Mouse (Mus musculus): Measurements from ENCODE around the gene Zfp414. TPM values are rescaled to one million over a fixed set of nuclear protein-coding genes. Genes with fewer than 3 reads are reported as not detected.
"Not testable (repeated sequence)": the region's sequence is repeated elsewhere in the genome, so short reads cannot be mapped to it uniquely, and the experiment has no call there.

Gene Zfp414
- polyA plus RNA-seq, 1 experiment from 2014 or later, result 67.1 TPM

DNA sequence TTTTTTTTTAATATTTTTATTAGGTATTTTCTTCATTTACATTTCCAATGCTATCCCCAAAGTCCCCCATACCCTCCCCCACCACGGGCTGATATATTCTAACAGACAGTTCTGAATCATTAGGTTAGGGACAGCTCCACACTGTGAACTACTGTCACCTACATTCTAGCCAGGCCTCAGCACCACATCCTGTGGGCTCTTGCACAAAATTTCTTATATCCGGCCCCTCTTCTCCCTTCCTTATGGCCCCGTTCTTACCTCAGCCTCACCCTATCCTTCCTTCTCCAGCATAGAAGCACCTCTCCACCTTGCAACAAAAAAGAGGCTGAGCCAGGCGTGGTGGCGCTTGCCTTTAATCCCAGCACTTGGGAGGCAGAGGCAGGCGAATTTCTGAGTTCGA is 18.3 kb upstream of the Zfp414 start:
- Histone ChIP-seq H3K36me3 (ENCODE audit: control insufficient read depth, insufficient read depth, low read length) (no peaks in the 10 kb centered on the region), H3K4me1 (replicated peaks; ENCODE audit: control insufficient read depth, insufficient read depth, low read length) (no peaks in the 10 kb centered on the region), H3K4me2 (replicated peaks; ENCODE audit: low read depth, low read length) (no peak overlapping the region), H3K9ac (ENCODE audit: low read depth, low read length) (no peak overlapping the region), H3K27me3 (ENCODE audit: control insufficient read depth, insufficient read depth, low read length) (no peaks in the 10 kb centered on the region), H3K4me3 (ENCODE audit: low read depth, low read length) (no peak overlapping the region), H3K9me3 (ENCODE audit: control insufficient read depth, low read length) (no peaks in the 10 kb centered on the region), H3K27ac (ENCODE audit: low read depth, low read length) (no peak overlapping the region)
- ATAC-seq (ENCODE audit: low FRiP score) (no peak), DNase-seq (ENCODE audit: low spot score) (no peak)
- 92% methylated on average over 7 of the region's 7 CpGs for WGBS

DNA sequence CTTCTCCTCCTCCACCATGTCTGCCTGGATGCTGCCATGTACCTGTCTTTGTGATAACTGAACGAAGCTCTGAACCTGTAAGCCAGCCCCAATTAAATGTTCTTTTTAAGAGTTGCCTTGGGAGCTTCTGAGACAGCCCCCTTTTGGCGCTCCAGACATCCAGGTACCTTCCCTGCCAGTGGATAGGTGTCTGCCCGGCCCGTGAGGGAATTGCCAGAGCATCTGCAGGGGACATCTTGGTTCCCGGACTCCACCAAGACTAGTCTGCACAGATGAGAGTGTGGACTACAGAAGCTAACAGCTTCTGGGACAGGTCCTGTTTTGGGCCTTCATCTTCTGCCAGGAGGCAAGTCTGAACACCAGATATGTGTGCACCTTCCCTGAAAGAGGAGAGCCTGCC is 15.2 kb upstream of the Zfp414 start:
- 85% methylated on average over 5 of the region's 5 CpGs for WGBS
- not testable (repeated sequence) for DNase-seq (ENCODE audit: low spot score); H3K36me3 ChIP-seq (ENCODE audit: control insufficient read depth, insufficient read depth, low read length); H3K9me3 ChIP-seq (ENCODE audit: control insufficient read depth, low read length); H3K4me3 ChIP-seq (ENCODE audit: low read depth, low read length); ATAC-seq (ENCODE audit: low FRiP score); H3K27me3 ChIP-seq (ENCODE audit: control insufficient read depth, insufficient read depth, low read length); H3K27ac ChIP-seq (ENCODE audit: low read depth, low read length); H3K4me1 ChIP-seq (replicated peaks; ENCODE audit: control insufficient read depth, insufficient read depth, low read length); H3K9ac ChIP-seq (ENCODE audit: low read depth, low read length); H3K4me2 ChIP-seq (replicated peaks; ENCODE audit: low read depth, low read length)

DNA sequence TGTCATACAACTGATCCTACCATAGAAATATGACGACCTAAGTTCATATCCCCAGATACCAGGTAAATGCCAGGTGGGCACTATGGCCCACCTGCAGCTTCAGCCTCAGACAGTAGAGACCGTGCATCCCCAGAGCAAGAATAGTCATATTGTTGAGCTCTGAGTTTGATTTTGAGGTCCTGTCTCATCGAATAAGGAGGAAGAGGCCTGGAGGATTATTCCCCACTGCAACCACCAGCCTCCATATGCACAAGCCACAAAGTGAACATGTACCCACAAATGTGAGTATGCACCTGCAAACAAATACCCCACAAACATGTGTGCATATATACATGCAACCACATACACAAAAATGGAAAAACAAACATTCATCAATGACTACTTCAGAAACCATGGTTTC is 1.6 kb upstream of the Zfp414 start:
- DNase-seq (ENCODE audit: low spot score), result no peak
- ATAC-seq (ENCODE audit: low FRiP score), result no peak
- 91% methylated on average over 3 of the region's 3 CpGs for WGBS

DNA sequence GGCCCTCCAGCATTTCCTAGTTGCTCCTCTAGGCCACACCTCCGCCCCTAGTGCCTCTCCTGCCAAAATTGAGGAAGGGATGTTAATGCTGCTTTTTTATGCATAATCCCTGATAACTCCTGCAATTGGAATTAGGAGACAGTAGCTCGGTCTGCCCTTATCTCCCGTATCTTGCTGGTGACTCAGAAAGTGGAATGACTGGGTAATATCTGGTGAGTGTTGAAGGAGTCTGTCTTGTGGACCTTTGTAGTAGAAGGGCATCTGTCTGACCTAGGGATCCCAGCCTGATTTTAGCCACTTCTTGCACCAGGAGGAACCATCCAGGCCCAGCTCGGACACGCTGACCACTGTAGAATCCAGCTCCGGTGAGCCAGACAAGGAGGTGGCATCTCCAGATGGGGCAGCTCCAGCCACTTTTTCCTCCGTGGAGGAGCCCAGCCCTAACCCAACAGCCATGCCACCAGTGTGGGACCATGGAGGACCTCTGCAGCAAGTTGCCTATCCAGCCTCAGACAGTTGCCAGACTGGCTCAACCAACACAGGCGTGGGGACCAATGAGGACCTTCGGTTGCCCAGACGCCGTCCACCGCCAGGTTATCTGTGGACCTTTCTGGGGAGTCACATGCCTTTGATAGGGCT is 716 bp downstream of the Zfp414 start:
- H3K9me3 ChIP-seq (ENCODE audit: control insufficient read depth, low read length), result no peaks in the 10 kb centered on the region
- no peaks in the 10 kb centered on the region for H3K36me3 ChIP-seq (ENCODE audit: control insufficient read depth, insufficient read depth, low read length)
- H3K27ac ChIP-seq (ENCODE audit: low read depth, low read length), result peak overlapping the region; percentile 95; the same call in 1 of the 2 replicates
- H3K27me3 ChIP-seq (ENCODE audit: control insufficient read depth, insufficient read depth, low read length), result no peaks in the 10 kb centered on the region
- H3K4me1 ChIP-seq (replicated peaks; ENCODE audit: control insufficient read depth, insufficient read depth, low read length), result 0 out of 2 replicates have a peak, but pooled peaks cover 5% of the 10 kb centered on the region
- peak; percentile 20 for ATAC-seq (ENCODE audit: low FRiP score)
- H3K4me2 ChIP-seq (replicated peaks; ENCODE audit: low read depth, low read length), result peak overlapping the region; percentile 62
- peak overlapping the region; percentile 82 for H3K9ac ChIP-seq (ENCODE audit: low read depth, low read length)
- H3K4me3 ChIP-seq (ENCODE audit: low read depth, low read length), result peak overlapping the region; percentile 60
- WGBS, result 74% methylated on average over 12 of the region's 12 CpGs
- no peak for DNase-seq (ENCODE audit: low spot score)

More for the DNA sequence above, 1.6 kb upstream of the Zfp414 start:
- H3K36me3 ChIP-seq (ENCODE audit: control insufficient read depth, insufficient read depth, low read length), result no peaks in the 10 kb centered on the region
- no peak overlapping the region for H3K9ac ChIP-seq (ENCODE audit: low read depth, low read length)
- 0 out of 2 replicates have a peak, but pooled peaks cover 5% of the 10 kb centered on the region for H3K4me1 ChIP-seq (replicated peaks; ENCODE audit: control insufficient read depth, insufficient read depth, low read length)
- H3K4me3 ChIP-seq (ENCODE audit: low read depth, low read length), result no peak overlapping the region
- H3K4me2 ChIP-seq (replicated peaks; ENCODE audit: low read depth, low read length), result no peak overlapping the region
- H3K27ac ChIP-seq (ENCODE audit: low read depth, low read length), result no peak overlapping the region
- H3K27me3 ChIP-seq (ENCODE audit: control insufficient read depth, insufficient read depth, low read length), result no peaks in the 10 kb centered on the region
- no peaks in the 10 kb centered on the region for H3K9me3 ChIP-seq (ENCODE audit: control insufficient read depth, low read length)

- H3K27ac ChIP-seq (ENCODE audit: low read depth, low read length), result no peak overlapping the region
- H3K36me3 ChIP-seq (ENCODE audit: control insufficient read depth, insufficient read depth, low read length), result no peaks in the 10 kb centered on the region
- H3K27me3 ChIP-seq (ENCODE audit: control insufficient read depth, insufficient read depth, low read length), result no peaks in the 10 kb centered on the region
- DNase-seq (ENCODE audit: low spot score) (no peak), ATAC-seq (ENCODE audit: low FRiP score) (no peak)
- H3K9ac ChIP-seq (ENCODE audit: low read depth, low read length), result no peak overlapping the region
- H3K4me3 ChIP-seq (ENCODE audit: low read depth, low read length), result no peak overlapping the region; the same call in none of the 2 replicates
- 89% methylated on average over 13 of the region's 13 CpGs for WGBS
- no peaks in the 10 kb centered on the region for H3K9me3 ChIP-seq (ENCODE audit: control insufficient read depth, low read length)
- H3K4me2 ChIP-seq (replicated peaks; ENCODE audit: low read depth, low read length), result 0 out of 2 replicates have a peak overlapping the region, but pooled peaks have one; percentile 62
- 0 out of 2 replicates have a peak, but pooled peaks cover 5% of the 10 kb centered on the region for H3K4me1 ChIP-seq (replicated peaks; ENCODE audit: control insufficient read depth, insufficient read depth, low read length)
Measured at GRCm38 (mm10) chr17:33630171-33630895, 1.4 kb downstream of the Zfp414 start.

DNA sequence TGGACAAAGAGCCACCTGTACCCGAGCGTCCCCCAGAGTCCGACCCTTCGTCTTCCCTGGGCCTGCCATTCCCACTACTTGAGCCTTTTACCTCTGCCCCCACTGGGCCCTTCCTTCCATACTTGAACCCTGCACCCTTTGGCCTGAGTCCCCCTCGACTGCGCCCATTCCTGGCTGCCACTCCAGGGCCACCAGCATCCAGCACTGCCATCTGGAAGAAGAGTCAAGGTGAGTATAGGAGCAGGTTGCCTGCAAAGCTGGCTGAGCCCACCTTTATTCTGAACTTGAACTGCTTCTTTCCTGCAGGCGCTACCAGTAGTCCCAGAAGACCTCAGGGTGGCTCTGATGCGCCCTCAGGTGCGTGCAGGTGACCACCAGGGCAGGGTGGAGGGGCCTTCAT is 2.3 kb downstream of the Zfp414 start:
- 0 out of 2 replicates have a peak, but pooled peaks cover 5% of the 10 kb centered on the region for H3K4me1 ChIP-seq (replicated peaks; ENCODE audit: control insufficient read depth, insufficient read depth, low read length)
- 95% methylated on average over 9 of the region's 9 CpGs for WGBS
- H3K36me3 ChIP-seq (ENCODE audit: control insufficient read depth, insufficient read depth, low read length), result no peaks in the 10 kb centered on the region
- no peaks in the 10 kb centered on the region for H3K9me3 ChIP-seq (ENCODE audit: control insufficient read depth, low read length)
- no peaks in the 10 kb centered on the region for H3K27me3 ChIP-seq (ENCODE audit: control insufficient read depth, insufficient read depth, low read length)
- no peak overlapping the region for H3K4me2 ChIP-seq (replicated peaks; ENCODE audit: low read depth, low read length)
- no peak overlapping the region for H3K4me3 ChIP-seq (ENCODE audit: low read depth, low read length)
- no peak overlapping the region for H3K27ac ChIP-seq (ENCODE audit: low read depth, low read length)
- no peak overlapping the region for H3K9ac ChIP-seq (ENCODE audit: low read depth, low read length)
- ATAC-seq (ENCODE audit: low FRiP score), result no peak
- no peak for DNase-seq (ENCODE audit: low spot score)

- H3K27me3 ChIP-seq (ENCODE audit: control insufficient read depth, insufficient read depth, low read length), result no peaks in the 10 kb centered on the region
- H3K36me3 ChIP-seq (ENCODE audit: control insufficient read depth, insufficient read depth, low read length), result no peaks in the 10 kb centered on the region
- H3K27ac ChIP-seq (ENCODE audit: low read depth, low read length), result no peak overlapping the region
Measured at GRCm38 (mm10) chr17:33631796-33632195, 2.9 kb downstream of the Zfp414 start.

GRCm38 (mm10) chr17:33637038-33637437 is 8.1 kb downstream of the Zfp414 start:
- Histone ChIP-seq H3K27me3 (ENCODE audit: control insufficient read depth, insufficient read depth, low read length) (no peaks in the 10 kb centered on the region), H3K4me1 (replicated peaks; ENCODE audit: control insufficient read depth, insufficient read depth, low read length) (no peaks in the 10 kb centered on the region), H3K4me2 (replicated peaks; ENCODE audit: low read depth, low read length) (no peak overlapping the region), H3K36me3 (ENCODE audit: control insufficient read depth, insufficient read depth, low read length) (no peaks in the 10 kb centered on the region), H3K9ac (ENCODE audit: low read depth, low read length) (no peak overlapping the region), H3K9me3 (ENCODE audit: control insufficient read depth, low read length) (no peaks in the 10 kb centered on the region), H3K4me3 (ENCODE audit: low read depth, low read length) (no peak overlapping the region), H3K27ac (ENCODE audit: low read depth, low read length) (no peak overlapping the region)
- ATAC-seq (ENCODE audit: low FRiP score) (no peak), DNase-seq (ENCODE audit: low spot score) (no peak)
- WGBS, result 89% methylated on average over 2 of the region's 2 CpGs

More at GRCm38 (mm10) chr17:33631796-33632195, 2.9 kb downstream of the Zfp414 start:
- H3K4me1 ChIP-seq (replicated peaks; ENCODE audit: control insufficient read depth, insufficient read depth, low read length), result 0 out of 2 replicates have a peak, but pooled peaks cover 5% of the 10 kb centered on the region
- ATAC-seq (ENCODE audit: low FRiP score), result no peak
- no peak overlapping the region for H3K4me3 ChIP-seq (ENCODE audit: low read depth, low read length)
- no peak overlapping the region for H3K4me2 ChIP-seq (replicated peaks; ENCODE audit: low read depth, low read length)
- no peak for DNase-seq (ENCODE audit: low spot score)
- H3K9ac ChIP-seq (ENCODE audit: low read depth, low read length), result no peak overlapping the region
- 94% methylated on average over 5 of the region's 5 CpGs for WGBS
- no peaks in the 10 kb centered on the region for H3K9me3 ChIP-seq (ENCODE audit: control insufficient read depth, low read length)
